Mouse (Mus musculus) intestine, embryonic 15.5 days (tissue): ENCODE measurements around the gene Cdh13. TPM values are rescaled to one million over a fixed set of nuclear protein-coding genes. Genes with fewer than 3 reads are reported as not detected.

Experiments used
- ATAC-seq: fragments of 200-750 bp; cut with Nextera tagmentation; 2 replicates; pipeline ENCODE4 v1.8.0; 2017; ENCODE audit warnings: moderate TSS enrichment, moderate library complexity
- H3K27ac ChIP-seq: fragments of 300-500 bp; sonication (generic); 2 replicates; pipeline ENCODE4 v1.5.1; 2015; ENCODE audit warnings: mild to moderate bottlenecking, inconsistent platforms
- H3K27me3 ChIP-seq: fragments of 300-500 bp; sonication (generic); replicated peaks from 2 replicates; pipeline ENCODE4 v1.6.1; 2015; ENCODE audit warnings: inconsistent platforms
- H3K36me3 ChIP-seq: fragments of 300-500 bp; sonication (generic); 2 replicates; pipeline ENCODE4 v1.6.1; 2015; ENCODE audit warnings: inconsistent platforms
- H3K4me1 ChIP-seq: fragments of 300-500 bp; sonication (generic); replicated peaks from 2 replicates; pipeline ENCODE4 v1.6.1; 2015; ENCODE audit warnings: inconsistent platforms
- H3K4me2 ChIP-seq: fragments of 300-500 bp; sonication (generic); replicated peaks from 2 replicates; pipeline ENCODE4 v1.6.1; 2015; ENCODE audit warnings: mild to moderate bottlenecking, inconsistent platforms
- H3K4me3 ChIP-seq: fragments of 300-500 bp; sonication (generic); replicated peaks from 2 replicates; pipeline ENCODE4 v1.5.1; 2015; ENCODE audit warnings: inconsistent platforms
- H3K9ac ChIP-seq: fragments of 300-500 bp; sonication (generic); 2 replicates; pipeline ENCODE4 v1.6.1; 2015; ENCODE audit warnings: inconsistent platforms
- H3K9me3 ChIP-seq: fragments of 300-500 bp; sonication (generic); 2 replicates; pipeline ENCODE4 v1.6.1; 2016; ENCODE audit warnings: inconsistent platforms
- WGBS: fragments of 180-500 bp; shearing (Covaris S2); methylation state at CpG from one replicate; pipeline ENCODE4 v1.1.7; 2015; 5-methylcytosine and 5-hydroxymethylcytosine counted together
- polyA plus RNA-seq: library from polyadenylated mRNA; unstranded; fragments of >200 nt; fragmentation: Nextera tagmentation; extraction: Ambion mirVana; gene quantifications from 2 replicates; pipeline ENCODE4 v1.2.1, GENCODE M21; 2015

Gene Cdh13
- polyA plus RNA-seq, 1 experiment from 2014 or later, result 6.5 TPM

GRCm38 (mm10) chr8:119245641-119246040, 962.1 kb downstream of the Cdh13 start:
- no peak overlapping the region for H3K27ac ChIP-seq
- H3K4me1 ChIP-seq, result no peaks in the 10 kb centered on the region
- 53% methylated on average over 1 of the region's 1 CpGs for WGBS
- no peak overlapping the region for H3K4me3 ChIP-seq
- H3K9me3 ChIP-seq, result no peaks in the 10 kb centered on the region
- H3K4me2 ChIP-seq, result no peak overlapping the region
- no peaks in the 10 kb centered on the region for H3K27me3 ChIP-seq
- no peaks in the 10 kb centered on the region for H3K36me3 ChIP-seq
- no peak overlapping the region for H3K9ac ChIP-seq
- no peak for ATAC-seq

GRCm38 (mm10) chr8:119254358-119254757, 970.8 kb downstream of the Cdh13 start:
- Histone ChIP-seq H3K4me1 (no peaks in the 10 kb centered on the region), H3K27me3 (no peaks in the 10 kb centered on the region), H3K9ac (no peak overlapping the region), H3K27ac (no peak overlapping the region), H3K9me3 (no peaks in the 10 kb centered on the region), H3K4me3 (no peak overlapping the region), H3K4me2 (no peak overlapping the region), H3K36me3 (no peaks in the 10 kb centered on the region)
- ATAC-seq, result no peak
- 92% methylated on average over 3 of the region's 3 CpGs for WGBS

- H3K36me3 ChIP-seq, result no peaks in the 10 kb centered on the region
- H3K27ac ChIP-seq, result no peak overlapping the region
- no peaks in the 10 kb centered on the region for H3K9me3 ChIP-seq
- H3K4me3 ChIP-seq, result no peak overlapping the region
- no peak for ATAC-seq
- H3K27me3 ChIP-seq, result no peaks in the 10 kb centered on the region
- H3K4me2 ChIP-seq, result no peak overlapping the region
- 27% methylated on average over 11 of the region's 11 CpGs for WGBS
- H3K9ac ChIP-seq, result no peak overlapping the region
- H3K4me1 ChIP-seq, result no peaks in the 10 kb centered on the region
Observed at GRCm38 (mm10) chr8:119258642-119259041, 975.1 kb downstream of the Cdh13 start.

- Histone ChIP-seq H3K36me3 (no peaks in the 10 kb centered on the region), H3K9me3 (no peaks in the 10 kb centered on the region), H3K4me2 (no peak overlapping the region), H3K9ac (no peak overlapping the region), H3K4me3 (no peak overlapping the region), H3K4me1 (no peaks in the 10 kb centered on the region), H3K27me3 (no peaks in the 10 kb centered on the region), H3K27ac (no peak overlapping the region)
- 65% methylated on average over 7 of the region's 7 CpGs for WGBS
- no peak for ATAC-seq
Observed at GRCm38 (mm10) chr8:119263750-119264149, 980.2 kb downstream of the Cdh13 start.

- ATAC-seq, result no peak
- Histone ChIP-seq H3K9ac (no peak overlapping the region), H3K36me3 (no peaks in the 10 kb centered on the region), H3K27ac (no peak overlapping the region), H3K4me1 (no peaks in the 10 kb centered on the region), H3K4me2 (no peak overlapping the region), H3K27me3 (no peaks in the 10 kb centered on the region), H3K4me3 (no peak overlapping the region), H3K9me3 (no peaks in the 10 kb centered on the region)
- WGBS, result 82% methylated on average over 4 of the region's 4 CpGs
Observed at GRCm38 (mm10) chr8:119266304-119266703, 982.8 kb downstream of the Cdh13 start.

GRCm38 (mm10) chr8:119269576-119269975, 986.0 kb downstream of the Cdh13 start:
- no peaks in the 10 kb centered on the region for H3K4me1 ChIP-seq
- ATAC-seq, result no peak
- no peak overlapping the region for H3K9ac ChIP-seq
- no peak overlapping the region for H3K27ac ChIP-seq
- no peaks in the 10 kb centered on the region for H3K9me3 ChIP-seq
- no peak overlapping the region for H3K4me2 ChIP-seq
- no peaks in the 10 kb centered on the region for H3K36me3 ChIP-seq
- H3K27me3 ChIP-seq, result no peaks in the 10 kb centered on the region
- 65% methylated on average over 3 of the region's 3 CpGs for WGBS
- H3K4me3 ChIP-seq, result no peak overlapping the region

- no peak overlapping the region for H3K4me3 ChIP-seq
Observed at GRCm38 (mm10) chr8:119270371-119270770, 986.8 kb downstream of the Cdh13 start.

GRCm38 (mm10) chr8:119272891-119273290, 989.4 kb downstream of the Cdh13 start:
- ATAC-seq, result no peak
- WGBS, result 63% methylated on average over 8 of the region's 8 CpGs

More at GRCm38 (mm10) chr8:119270371-119270770, 986.8 kb downstream of the Cdh13 start:
- Histone ChIP-seq H3K27ac (no peak overlapping the region), H3K4me1 (no peaks in the 10 kb centered on the region), H3K9ac (no peak overlapping the region), H3K4me2 (no peak overlapping the region), H3K36me3 (no peaks in the 10 kb centered on the region), H3K27me3 (no peaks in the 10 kb centered on the region), H3K9me3 (no peaks in the 10 kb centered on the region)
- ATAC-seq, result no peak
- 80% methylated on average over 9 of the region's 9 CpGs for WGBS

GRCm38 (mm10) chr8:119275442-119275841, 991.9 kb downstream of the Cdh13 start:
- Histone ChIP-seq H3K36me3 (no peaks in the 10 kb centered on the region), H3K27ac (no peak overlapping the region), H3K9ac (no peak overlapping the region), H3K9me3 (no peaks in the 10 kb centered on the region), H3K4me3 (no peak overlapping the region), H3K4me1 (no peaks in the 10 kb centered on the region), H3K4me2 (no peak overlapping the region), H3K27me3 (no peaks in the 10 kb centered on the region)
- 81% methylated on average over 1 of the region's 1 CpGs for WGBS
- no peak for ATAC-seq

More at GRCm38 (mm10) chr8:119272891-119273290, 989.4 kb downstream of the Cdh13 start:
- Histone ChIP-seq H3K4me3 (no peak overlapping the region), H3K36me3 (no peaks in the 10 kb centered on the region), H3K9me3 (no peaks in the 10 kb centered on the region), H3K27ac (no peak overlapping the region), H3K27me3 (no peaks in the 10 kb centered on the region), H3K4me1 (no peaks in the 10 kb centered on the region), H3K4me2 (no peak overlapping the region), H3K9ac (no peak overlapping the region)

GRCm38 (mm10) chr8:119277047-119277451, 993.5 kb downstream of the Cdh13 start:
- no peak overlapping the region for H3K4me3 ChIP-seq
- no peaks in the 10 kb centered on the region for H3K4me1 ChIP-seq
- H3K36me3 ChIP-seq, result no peaks in the 10 kb centered on the region
- WGBS, result 37% methylated on average over 3 of the region's 3 CpGs
- no peak overlapping the region for H3K9ac ChIP-seq
- ATAC-seq, result no peak
- no peaks in the 10 kb centered on the region for H3K27me3 ChIP-seq
- no peak overlapping the region for H3K4me2 ChIP-seq
- no peak overlapping the region for H3K27ac ChIP-seq
- no peaks in the 10 kb centered on the region for H3K9me3 ChIP-seq

GRCm38 (mm10) chr8:119281761-119282160, 998.2 kb downstream of the Cdh13 start:
- H3K4me1 ChIP-seq, result no peaks in the 10 kb centered on the region

GRCm38 (mm10) chr8:119284516-119284915, 1001.0 kb downstream of the Cdh13 start:
- H3K4me3 ChIP-seq, result no peak overlapping the region
- H3K27me3 ChIP-seq, result no peaks in the 10 kb centered on the region
- no peaks in the 10 kb centered on the region for H3K4me1 ChIP-seq
- no peak overlapping the region for H3K27ac ChIP-seq
- H3K9me3 ChIP-seq, result no peaks in the 10 kb centered on the region
- H3K36me3 ChIP-seq, result no peaks in the 10 kb centered on the region
- 84% methylated on average over 9 of the region's 9 CpGs for WGBS
- ATAC-seq, result no peak
- no peak overlapping the region for H3K4me2 ChIP-seq
- no peak overlapping the region for H3K9ac ChIP-seq

More at GRCm38 (mm10) chr8:119281761-119282160, 998.2 kb downstream of the Cdh13 start:
- Histone ChIP-seq H3K27me3 (no peaks in the 10 kb centered on the region), H3K27ac (no peak overlapping the region), H3K36me3 (no peaks in the 10 kb centered on the region), H3K4me3 (no peak overlapping the region), H3K9ac (no peak overlapping the region), H3K9me3 (no peaks in the 10 kb centered on the region), H3K4me2 (no peak overlapping the region)
- ATAC-seq, result no peak
- 90% methylated on average over 2 of the region's 2 CpGs for WGBS

GRCm38 (mm10) chr8:119284920-119285319, 1001.4 kb downstream of the Cdh13 start:
- WGBS, result 71% methylated on average over 4 of the region's 4 CpGs
- Histone ChIP-seq H3K27ac (no peak overlapping the region), H3K4me1 (no peaks in the 10 kb centered on the region), H3K4me3 (no peak overlapping the region), H3K27me3 (no peaks in the 10 kb centered on the region), H3K4me2 (no peak overlapping the region), H3K9ac (no peak overlapping the region), H3K36me3 (no peaks in the 10 kb centered on the region), H3K9me3 (no peaks in the 10 kb centered on the region)
- no peak for ATAC-seq
